Mouse (Mus musculus) CD4-positive naive resting alpha-beta T cell, adult 76 days (primary cell): ENCODE measurements around the gene Cyp2c69. TPM values are rescaled to one million over a fixed set of nuclear protein-coding genes. Genes with fewer than 3 reads are reported as not detected.

ENCODE experiments used
- total RNA-seq: library from RNA; stranded (reverse); gene quantifications from one replicate; pipeline ENCODE4 v1.2.4, GENCODE M21; 2023

Gene Cyp2c69
- not detected for total RNA-seq

GRCm38 (mm10) chr19:39886699-39887098 is at the start of gene Cyp2c69:
TSS of gene Cyp2c69 (minus strand) at chr19:39886799.

DNA sequence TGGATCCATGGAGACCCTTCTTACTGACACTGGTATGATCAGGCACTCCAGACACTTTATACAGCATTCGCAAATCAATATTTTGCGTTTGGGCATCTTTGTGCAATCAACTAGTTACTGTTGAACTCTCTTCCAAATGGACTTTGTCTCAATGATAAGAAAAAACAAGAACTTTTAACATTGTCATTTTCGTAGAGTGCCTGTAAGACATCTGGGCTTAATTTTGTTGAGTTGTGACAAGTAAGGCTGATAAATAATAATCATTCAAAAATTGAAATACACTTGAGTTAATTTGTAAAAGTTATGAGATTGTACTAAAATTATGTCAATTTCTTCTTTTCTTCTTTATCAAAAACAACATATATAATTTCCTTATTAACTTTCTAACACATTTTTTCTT is 73.9 kb downstream of the Cyp2c69 start, which contains the start of gene Cyp2c40:
Gene Cyp2c40 (minus strand): TSS at position 101 of the 400 bp plus-strand sequence.

Other genes with a start within 250 kb of the Cyp2c69 start
- gene Cyp2c67, start 237.7 kb downstream of the Cyp2c69 start, total RNA-seq: not detected
- gene Cyp2c68, start 145.7 kb downstream of the Cyp2c69 start, total RNA-seq: not detected
- gene Cyp2c40, start 74.0 kb downstream of the Cyp2c69 start, total RNA-seq: not detected
- not detected for gene Cyp2c37, start 105.6 kb upstream of the Cyp2c69 start, total RNA-seq
- gene Cyp2c54, start 187.0 kb upstream of the Cyp2c69 start, total RNA-seq: not detected
- gene Cyp2c50, start 202.9 kb upstream of the Cyp2c69 start, total RNA-seq: not detected